Mouse (Mus musculus): Measurements from ENCODE around the gene Mrpl37.

Mrpl37 gene

DNA sequence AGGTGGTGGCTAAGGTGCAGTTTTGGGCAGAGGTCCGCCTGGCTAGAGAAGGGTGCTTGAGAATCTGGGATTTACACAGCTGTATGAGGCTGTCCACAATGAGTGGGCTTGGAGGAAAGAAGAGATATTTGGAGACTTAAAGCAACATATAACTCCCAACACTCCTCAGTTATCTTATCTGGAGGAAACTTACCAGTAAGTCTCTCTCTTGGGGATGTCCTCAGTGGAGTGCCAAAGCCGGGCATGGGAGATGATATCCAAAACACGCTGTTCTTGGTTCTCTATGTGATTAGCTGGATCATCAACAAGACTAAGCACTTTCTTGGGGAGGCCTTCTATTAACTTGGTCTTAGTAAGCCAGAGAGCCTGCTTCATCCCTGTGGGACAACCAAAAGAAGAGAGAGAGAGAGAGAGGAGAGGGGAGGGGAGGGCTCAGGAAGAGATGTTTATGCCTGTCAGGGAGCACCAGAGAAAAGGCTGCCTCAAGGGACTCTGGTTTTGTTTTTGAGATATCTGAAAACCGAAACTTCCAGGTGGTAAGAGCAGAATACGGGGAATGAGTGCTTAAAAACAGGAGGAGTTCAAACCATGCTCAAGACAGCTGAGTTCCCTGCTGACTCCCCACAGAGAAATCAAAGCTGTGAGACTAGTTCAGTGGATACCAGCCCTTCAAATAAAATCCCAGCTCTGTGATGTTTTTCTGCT lies 2.1 kb downstream of the Mrpl37 start:
- DNase-seq = no peak

DNA sequence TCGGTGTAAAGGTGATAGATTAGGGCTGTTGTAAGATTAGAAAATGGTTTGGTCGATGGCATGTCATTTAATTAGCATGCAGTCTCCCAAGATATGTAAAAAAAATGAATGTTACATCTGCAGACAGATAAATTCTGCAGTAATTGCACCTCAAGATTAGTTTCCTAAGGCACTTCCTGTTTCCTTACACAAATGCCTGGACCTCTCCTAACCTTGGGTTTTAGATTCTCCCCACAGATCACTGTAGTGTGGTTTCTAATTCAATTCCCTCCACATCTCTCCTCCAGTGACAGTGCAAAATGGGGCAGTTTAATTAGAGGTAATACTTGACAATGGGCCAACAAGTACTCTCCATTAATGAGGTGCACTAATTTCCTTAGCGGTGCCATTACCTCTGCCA lies 3.5 kb downstream of the Mrpl37 start:
- no peak for DNase-seq

DNA sequence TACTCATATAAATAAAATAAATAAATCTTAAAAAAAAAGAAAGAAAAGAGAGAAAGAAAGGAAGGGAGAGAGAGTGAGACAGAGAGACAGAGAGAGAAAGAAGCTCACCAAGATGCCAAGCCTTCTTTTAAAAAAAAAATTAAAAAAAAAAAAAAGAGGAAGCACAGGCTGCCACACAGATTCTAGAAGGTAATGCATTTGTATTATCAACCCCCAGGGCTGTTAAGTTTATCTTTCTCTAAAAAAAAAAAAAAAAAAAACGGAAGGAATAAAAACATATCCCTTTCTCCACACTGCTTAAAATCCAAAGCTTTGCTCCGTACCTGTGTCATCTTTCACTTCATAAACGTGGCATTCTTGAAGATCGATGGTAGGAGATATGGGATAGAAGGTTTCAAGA lies 5.1 kb downstream of the Mrpl37 start:
- no peak for DNase-seq

DNA sequence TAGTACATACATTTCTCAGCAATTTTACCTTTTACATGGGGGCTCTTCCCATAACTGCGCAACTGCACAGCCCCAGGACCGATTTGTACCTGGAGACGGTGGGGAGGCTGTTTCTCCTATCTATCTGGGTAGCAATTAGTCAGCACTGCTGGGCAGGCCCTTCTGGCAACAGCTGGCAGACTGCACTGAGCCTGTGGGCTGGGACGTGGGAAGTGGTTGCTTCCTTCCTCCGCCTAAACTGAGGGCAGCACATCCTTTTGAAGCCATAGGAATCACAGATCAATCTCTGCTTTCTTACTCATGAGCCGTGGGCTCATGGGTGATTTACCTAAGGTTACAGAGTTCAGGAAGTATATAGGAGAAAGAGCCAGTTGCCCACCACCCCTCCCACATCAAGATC lies 7.9 kb downstream of the Mrpl37 start:
- no peak for DNase-seq

DNA sequence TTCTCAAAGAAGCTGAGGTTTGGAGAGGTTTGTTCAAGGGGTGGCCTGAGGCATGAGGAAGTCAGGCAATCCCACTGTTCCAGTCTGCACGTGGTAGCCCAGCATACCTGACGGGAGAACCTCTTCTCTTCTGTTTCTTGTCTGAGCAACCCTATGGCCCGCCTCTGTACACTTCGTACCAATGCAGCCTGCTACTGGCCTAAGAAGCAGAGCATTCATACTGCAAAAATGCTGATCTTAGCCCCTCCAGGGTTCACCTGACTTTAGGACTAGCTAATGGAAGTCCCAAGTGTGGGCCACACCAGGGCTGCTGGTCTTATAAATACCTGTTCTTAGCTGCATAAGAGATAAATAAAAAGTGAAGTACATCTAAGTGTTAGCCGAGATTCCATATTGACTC lies 8.3 kb downstream of the Mrpl37 start:
- no peak for DNase-seq

DNA sequence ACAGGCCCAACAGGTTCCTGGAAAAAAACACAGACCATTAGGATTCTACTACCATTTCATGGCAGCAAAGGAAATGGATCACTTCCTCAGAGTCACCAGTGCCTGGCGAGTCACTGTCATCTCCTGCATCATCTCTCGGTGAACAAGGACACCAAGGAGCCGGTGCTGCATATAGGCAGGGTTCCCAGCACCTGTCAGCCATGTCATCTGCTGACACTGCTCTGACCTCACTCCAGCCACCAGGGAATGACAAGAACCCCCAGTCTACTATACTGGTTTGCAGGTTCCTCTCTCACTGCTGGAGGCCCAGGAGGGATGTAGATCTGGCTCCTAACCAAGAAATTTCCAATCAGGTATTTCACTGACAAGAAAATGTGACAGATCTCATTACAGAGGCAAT lies 10.6 kb downstream of the Mrpl37 start:
- DNase-seq = no peak

DNA sequence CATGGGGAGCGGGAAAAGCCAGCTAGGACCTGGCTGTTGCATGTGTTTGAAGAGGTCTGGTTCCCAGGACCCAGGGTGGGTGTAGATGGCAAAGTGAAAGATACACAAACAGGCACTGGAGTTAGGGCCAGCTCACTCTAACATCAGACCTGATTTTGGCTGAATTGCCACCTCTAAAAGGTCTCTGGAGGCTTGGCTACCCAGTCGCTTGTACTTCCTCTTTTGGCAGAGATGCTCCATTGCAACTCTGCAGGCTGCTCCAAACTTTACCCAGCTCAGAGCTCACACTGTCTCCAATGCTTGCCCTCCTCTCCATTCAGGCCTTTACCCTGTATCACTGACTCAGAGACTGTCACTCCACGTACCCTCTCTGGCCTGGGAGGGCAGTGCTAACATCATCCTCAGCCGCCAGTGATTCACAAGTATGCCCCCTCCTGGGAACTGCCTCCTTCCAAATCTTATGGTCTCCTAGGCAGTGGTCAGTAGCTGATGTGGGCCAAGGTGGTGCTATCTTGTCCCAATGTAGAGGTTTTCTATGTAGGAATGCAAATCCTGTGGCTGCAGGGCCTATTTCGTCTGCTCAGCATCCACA lies 13.6 kb downstream of the Mrpl37 start:
- DNase-seq = no peak

DNA sequence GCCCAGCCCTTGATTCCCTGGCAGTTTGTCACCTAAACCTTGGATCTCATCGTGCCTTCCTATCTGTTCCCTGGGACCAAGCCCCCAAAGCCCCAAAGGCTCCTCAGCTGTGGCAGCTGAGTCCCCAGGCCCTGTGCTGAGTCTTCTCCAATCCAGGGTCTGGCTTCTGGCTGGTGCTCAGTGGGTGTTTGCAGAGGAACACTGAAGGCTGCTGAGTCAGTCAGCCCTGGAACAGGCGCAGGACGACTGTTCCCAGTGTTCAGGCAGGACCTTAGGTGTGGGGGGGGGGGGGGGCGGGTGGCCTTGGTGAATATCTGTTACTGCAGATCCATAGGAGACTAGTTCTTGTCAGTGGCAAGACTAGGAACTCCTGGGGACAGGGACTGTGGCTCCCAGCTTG lies 14.8 kb downstream of the Mrpl37 start:
- DNase-seq = no peak

DNA sequence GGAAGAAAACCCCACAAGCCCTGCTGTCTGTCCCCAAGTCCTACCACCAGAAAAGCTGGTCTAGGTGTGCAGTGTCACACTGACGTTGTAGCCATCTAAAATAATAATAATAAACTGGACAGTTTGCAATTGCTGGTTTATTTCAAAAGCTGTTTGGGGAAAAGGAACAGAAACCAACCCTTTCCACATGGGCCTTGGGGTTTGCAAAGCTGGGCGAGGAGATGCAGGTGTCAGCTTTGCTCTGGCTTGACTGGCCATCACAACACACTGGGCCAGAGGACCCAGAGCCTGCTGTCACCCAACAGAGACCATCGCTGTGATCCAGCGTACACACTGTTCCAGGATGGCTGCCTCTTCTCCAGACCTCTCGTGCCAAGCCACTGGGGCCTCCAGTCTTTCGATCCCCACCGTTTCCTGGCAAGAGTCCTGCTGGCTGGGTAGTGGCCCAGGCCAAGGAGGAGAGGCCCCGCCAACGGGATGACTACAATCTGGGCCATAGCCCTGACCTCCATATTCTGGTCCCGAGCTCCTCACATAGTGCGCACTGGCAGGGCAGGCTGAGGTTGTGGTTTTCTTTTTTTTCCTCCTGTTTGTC lies 18.0 kb downstream of the Mrpl37 start:
- peak; percentile 44 for DNase-seq

DNA sequence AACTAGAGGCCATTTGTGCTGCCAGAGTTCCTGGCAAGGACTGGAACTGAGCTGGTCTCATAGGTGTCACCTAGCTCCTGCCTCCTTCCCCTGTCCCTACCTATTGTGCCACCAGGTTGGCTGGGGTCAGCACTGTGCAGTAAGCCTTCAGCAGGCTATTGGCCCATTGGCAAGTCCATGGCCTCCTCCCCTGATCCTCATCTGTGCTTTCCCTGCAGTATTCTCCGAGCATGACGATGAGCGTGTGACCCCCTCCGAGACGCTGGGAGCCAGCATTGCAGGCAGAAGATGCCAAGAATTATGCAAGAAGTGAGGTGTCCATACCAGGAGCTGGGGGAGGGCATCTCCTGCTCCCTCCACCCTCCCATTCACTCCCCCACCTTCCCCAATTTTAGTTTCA lies 18.9 kb downstream of the Mrpl37 start:
- DNase-seq = no peak

DNA sequence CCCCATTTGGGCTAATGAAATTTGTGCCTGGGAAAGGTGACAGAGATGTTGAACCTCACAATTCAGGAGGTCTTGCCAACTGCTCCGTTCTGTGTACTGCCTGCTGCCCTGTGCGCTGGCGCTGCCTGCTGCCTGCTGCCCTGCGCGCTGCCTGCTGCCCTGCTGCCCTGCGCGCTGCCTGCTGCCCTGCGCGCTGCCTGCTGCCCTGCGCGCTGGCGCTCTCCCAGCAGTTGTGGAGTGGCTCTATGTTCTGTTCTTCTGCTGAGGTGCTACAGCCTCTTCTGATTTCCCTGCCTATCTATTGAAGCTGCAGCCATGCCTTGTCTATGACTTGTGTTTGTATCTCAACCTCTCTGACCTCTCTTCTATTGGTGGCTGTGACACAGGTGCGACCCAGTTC lies 21.5 kb downstream of the Mrpl37 start:
- DNase-seq = no peak

DNA sequence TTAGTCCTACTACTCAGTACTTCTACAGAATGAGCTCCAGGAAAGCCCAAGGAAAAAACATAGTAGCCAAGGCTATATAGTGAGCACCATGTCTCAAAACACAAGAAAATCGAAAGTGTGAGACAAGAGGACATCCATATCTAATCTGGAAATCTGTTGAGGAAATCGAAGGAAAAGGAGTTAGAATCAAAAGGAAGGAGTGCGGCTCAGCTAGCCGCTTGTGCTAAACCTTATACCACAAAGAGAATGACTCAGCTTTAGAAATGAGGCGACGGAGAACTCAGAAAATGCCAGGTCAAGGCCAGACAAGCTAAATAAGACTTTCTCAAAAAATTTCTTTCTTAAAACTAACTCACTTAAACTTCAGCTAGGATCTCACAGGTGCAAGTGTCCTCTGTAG lies 24.4 kb downstream of the Mrpl37 start:
- no peak for DNase-seq

DNA sequence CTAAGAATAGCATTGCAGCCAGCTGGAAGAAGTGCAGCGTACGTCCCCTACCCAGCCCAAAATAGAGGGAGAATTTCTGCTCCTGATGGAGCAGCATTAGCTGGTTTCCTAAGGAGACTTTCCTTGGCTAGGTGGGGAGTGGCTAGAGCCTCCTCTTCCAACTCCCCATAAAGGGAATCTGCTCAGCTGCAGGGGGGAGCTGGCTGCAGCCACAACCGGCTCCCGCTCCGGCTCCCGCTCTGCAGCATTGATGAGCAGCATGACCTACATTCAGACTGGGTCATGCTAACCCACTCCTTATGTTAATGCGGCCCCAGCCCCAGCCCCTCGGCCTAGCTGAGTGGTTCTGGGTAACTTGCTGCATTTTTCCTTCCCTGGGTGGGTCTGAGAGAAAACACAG lies 27.4 kb downstream of the Mrpl37 start:
- no peak for DNase-seq

DNA sequence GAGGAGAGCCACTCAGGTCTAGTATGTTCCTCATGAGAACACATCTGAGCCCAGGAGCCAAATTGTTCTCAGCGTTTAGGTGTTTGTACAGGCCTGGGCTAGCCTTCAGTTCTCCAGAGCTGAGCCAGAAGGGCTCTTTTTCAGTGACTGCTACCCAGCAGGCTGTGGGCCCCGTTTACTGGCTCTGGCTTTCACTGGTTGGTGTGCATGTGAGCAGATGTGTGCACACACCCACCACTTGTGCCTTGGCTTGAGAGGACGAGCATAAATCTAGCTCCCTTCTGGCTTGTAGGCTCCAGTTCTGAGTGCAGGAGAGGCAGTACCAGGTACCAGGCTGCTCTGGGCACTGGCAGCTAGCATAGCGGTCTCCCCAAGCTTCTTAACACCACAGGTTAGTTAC lies 28.4 kb downstream of the Mrpl37 start:
- no peak for DNase-seq

DNA sequence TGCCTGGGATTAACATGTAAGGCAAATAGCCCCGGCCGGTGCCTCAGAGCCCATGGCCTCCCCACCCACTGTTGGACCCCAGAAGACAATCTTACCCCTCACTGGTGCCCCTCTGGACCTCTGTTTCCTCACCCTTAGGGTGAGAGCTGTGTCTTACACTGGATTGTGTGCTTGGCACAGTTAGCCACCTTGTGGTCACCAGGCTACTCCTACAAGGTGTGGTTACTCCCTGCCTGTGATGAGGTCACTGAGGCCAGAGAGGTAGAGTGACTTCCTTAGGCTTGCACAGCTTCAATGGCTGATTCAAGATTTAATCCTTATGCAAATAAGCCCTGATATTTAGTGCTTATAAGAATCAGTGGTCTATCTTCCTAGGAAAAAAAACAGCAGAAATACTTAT lies 29.7 kb downstream of the Mrpl37 start:
- DNase-seq = no peak

DNA sequence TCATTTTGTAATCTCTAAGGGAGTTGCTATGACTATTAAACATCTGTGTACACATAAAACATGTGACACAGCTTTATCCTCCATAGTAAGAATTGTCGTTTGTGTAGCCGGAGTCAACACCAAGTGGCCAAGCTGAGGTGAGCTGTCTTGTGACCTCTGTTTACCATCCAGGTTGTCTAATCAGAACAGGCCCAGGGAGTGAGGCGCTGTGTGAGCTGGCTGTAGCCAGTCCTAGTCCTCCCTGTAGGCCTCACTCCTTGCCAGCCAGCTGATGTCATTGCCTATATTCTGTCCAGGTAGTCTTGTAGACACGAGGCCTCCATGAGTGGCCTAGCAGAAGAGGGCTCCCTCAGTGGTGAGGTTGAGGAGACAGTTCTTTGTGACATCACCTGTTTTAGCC lies 31.0 kb downstream of the Mrpl37 start:
- no peak for DNase-seq

DNA sequence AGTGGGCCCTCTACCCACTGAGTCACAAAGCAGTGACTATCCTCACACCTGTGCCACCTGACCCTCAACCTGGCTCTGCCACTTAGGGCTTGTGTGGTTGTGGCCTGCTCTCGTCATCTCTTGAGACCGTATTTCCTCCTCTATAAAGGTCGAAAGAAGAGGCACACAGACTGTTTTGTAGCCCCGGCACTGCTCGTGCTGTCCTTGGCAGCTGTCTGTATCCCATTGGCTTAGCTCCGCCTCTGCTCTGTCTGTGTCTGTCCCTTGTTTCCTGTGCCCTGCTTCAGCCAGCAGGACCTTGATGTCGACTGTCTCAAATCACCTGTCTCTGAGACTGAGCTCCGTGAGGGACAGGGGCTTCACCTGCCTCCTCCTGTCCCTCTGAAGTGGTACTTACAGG lies 40.2 kb downstream of the Mrpl37 start:
- DNase-seq = no peak

DNA sequence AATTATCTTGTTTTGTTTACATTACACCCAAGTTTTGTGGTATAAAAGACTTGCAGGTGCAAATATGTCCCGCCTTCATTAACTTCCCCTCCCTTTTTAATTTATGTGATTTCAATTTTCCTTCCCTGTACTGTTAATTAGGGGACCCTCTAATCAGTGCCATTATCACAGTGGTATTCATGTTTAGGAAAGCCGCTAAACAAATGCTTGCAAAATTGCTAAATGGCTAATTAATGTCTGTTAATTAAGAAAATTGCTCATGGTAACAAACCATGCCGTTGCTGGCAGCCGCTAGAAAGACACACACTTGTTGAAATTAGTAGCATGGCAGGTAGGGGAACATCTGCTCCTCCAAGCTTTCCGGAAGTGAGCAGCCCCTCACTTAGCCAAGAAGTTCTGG lies 41.3 kb downstream of the Mrpl37 start:
- no peak for DNase-seq

DNA sequence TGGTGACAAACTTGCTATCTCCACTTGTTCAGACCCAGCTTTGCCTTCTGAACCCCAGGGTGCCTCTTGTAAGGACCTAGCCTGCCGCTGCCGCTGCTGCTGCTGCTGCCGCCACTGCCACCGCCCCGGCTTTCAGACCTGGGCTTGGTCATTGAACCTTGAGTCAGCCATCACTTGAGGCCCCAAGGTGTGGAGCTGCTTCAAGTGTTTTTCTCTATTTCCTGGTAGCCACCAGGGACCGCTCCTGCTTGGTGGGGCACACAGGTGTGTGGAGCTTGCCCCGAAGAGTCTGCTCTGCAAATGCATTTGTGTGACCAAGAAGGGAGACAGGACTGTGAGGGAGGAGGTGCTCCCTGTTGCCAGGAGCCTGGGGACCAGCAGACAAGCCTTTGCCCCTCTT lies 41.8 kb downstream of the Mrpl37 start:
- DNase-seq = no peak

DNA sequence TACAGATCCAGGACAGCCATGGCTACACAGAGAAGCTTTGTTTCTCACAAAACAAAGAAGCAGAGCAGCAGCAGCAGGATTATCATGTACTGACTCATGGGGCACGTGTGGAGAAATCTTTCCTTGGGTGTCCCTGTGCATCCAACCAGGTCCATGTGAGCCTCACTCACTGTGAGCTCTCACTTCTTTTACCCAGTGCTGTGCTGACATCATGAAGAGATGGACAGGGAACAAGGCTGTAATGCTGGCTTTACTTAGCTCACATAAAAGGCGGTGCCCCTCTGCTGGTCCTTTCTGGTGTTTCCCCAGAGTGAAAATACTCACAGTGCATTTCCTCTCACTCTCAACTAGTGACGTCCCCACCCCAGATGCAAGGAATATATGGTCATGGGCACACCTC lies 45.2 kb downstream of the Mrpl37 start:
- no peak for DNase-seq

DNA sequence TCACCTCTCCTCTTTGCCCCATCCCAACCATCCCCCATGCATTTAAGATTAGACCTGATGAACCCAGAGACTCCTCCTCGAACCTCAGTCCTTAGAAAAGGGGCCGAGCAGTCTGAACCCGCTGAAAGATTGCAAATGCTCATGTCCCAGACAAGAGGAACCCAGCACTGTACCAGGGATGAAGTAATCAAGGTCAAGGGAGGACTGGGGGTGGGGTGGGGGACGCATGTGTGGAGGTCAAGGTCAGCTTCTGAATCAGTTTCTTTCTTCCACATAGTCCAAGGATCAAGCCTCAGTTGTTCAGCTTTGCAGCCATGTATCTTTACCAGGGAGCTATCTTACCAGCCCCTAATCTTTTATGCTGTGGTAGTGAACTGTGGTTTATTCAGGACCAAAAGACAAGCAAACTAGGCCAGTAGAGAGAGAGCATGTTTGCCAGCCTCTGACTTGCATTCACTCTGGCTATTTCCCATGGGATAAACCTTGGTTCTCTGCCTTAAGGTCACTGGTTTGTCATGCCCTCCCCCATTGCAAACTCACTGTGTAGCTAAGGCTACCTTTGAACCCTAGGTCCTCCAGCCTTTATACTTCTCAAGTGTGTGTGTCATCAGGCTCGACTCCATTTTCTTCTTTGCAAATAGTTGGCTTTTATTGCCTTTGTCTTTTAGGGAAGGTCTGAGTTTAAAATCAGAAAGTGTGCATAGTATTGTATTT lies 46.2 kb downstream of the Mrpl37 start:
- DNase-seq = no peak

DNA sequence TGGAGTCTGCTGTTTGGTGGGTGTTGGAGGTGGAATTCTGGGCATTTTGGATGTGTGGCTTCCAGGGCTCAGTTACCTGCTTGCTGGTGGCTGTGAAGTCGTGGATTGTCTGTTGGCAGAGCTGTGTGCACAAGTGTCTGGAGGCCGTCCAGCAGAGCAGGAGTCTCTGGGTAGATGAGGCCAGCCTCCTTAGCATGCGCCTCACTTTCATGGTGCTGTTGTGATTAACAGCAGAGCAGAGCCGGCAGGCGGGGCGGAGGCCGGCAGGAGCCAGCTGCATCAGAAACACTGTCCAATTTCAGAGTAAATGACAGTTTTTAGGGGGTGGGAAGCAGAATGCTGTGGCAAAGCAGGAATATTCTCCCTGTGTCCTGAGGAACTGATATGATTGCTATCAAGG lies 47.6 kb downstream of the Mrpl37 start:
- peak; percentile 54 for DNase-seq

DNA sequence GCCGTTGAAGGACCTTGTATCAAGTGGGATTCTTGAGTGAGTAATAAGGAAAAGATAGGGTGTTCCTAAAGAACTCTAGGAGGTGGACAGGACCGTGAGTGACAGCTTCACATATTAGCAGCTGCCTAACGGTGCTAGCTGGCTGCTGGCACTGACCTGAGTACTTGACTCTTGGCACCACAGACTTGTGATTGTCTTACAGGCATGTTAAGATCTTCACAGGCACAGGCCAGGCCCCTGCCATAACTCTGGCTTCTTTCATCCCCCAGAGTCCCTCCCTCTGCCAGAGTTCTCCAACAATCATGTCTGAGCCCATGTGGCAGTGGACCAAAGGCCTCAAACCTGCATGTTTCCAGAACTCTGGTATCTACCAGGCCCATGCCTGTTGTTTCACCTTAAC lies 48.1 kb downstream of the Mrpl37 start:
- DNase-seq = no peak

DNA sequence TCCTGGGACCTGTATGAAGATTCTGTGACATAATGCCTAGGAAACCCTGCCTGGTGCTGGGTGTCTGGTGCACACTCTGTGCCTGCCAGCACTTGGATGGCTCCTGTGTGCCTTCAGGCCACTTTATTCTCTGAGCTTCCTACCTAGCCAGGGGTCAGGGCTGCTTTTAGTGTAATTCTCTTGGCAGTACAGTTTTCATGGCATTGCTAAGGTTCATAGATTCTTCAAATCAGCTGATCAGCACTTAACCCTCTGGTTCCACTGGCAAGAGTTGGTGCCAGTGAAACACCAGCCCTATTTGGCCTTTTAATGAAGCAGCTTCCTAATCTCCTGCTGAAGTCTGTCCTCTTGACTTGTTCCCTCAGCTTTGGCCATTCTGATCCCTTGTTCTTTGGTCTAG lies 49.4 kb downstream of the Mrpl37 start:
- no peak for DNase-seq

All from right cerebral cortex, postnatal 14 days (tissue).